Comparison of ENCODE assay signal across 11 mouse cellular contexts in the genomic region with DNA sequence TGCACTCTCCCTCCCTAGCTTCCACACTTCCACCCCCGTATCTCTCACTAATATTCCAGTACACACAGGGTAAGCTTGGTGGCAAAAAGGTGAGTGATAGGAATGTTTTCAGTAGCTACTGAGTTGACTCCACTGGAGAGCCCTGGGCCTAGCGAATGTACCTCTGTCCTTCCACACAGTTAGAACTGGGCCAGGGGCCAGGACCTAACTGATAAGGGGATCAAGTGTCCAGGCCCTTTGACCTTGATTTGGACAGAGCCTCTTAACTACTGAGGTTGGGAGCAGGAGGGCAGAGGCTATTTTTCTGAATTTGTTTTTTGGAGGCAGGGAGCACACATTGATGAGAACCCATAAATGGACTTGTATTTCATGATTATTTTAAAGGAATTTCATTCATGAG. TPM values are rescaled to one million over a fixed set of nuclear protein-coding genes. Genes with fewer than 3 reads are reported as not detected.
DNase-seq lines count a peak whose midpoint lies in the region; ATAC-seq and TF ChIP-seq lines count a peak whose summit lies in the region.
"Had no signal": no experiment of that assay in that cellular context is flagged by ENCODE, and none has a peak within 500 bp of the region (broad histone marks: within the 10 kb centered on the region; RNA-seq: fewer than 3 reads in every experiment).

No protein-coding gene starts in this region.

- no peak overlapping the region for H3K27ac ChIP-seq in kidney, embryonic 14.5 days (ENCODE audit: low read depth, low read length)
- no peak overlapping the region for H3K27ac ChIP-seq in midbrain, postnatal 0 days (ENCODE audit: low read depth, low read length)
- no peak overlapping the region for H3K27ac ChIP-seq in embryonic facial prominence, embryonic 10.5 days (replicated peaks)
- H3K27ac ChIP-seq: neural tube, embryonic 15.5 days had no signal

- TF ChIP-seq CTCF in midbrain, postnatal 0 days (IDR thresholded peaks at IDR 0.05), result no peak

- no peak overlapping the region for H3K4me3 ChIP-seq in kidney, embryonic 14.5 days (ENCODE audit: low read length)
- H3K4me3 ChIP-seq in midbrain, postnatal 0 days (ENCODE audit: low read depth, low read length), result no peak overlapping the region
- no peak overlapping the region for H3K4me3 ChIP-seq in embryonic facial prominence, embryonic 10.5 days
- H3K4me3 ChIP-seq: hindbrain, embryonic 15.5 days; layer of hippocampus, adult 2 months had no signal

- ATAC-seq in kidney, embryonic 14.5 days (ENCODE audit: low FRiP score, low TSS enrichment), result no peak
- no peak for ATAC-seq in midbrain, postnatal 0 days (ENCODE audit: low FRiP score)

- H3K4me2 ChIP-seq in kidney, embryonic 14.5 days (replicated peaks; ENCODE audit: low read depth, low read length), result no peak overlapping the region
- no peak overlapping the region for H3K4me2 ChIP-seq in midbrain, postnatal 0 days (ENCODE audit: low read depth, low read length, poor library complexity, severe bottlenecking)

- 83% methylated on average over 2 of the region's 2 CpGs for WGBS in kidney, embryonic 14.5 days
- WGBS in midbrain, postnatal 0 days, result 92% methylated on average over 2 of the region's 2 CpGs
- WGBS in embryonic facial prominence, embryonic 10.5 days, result 78% methylated on average over 2 of the region's 2 CpGs

- no peak overlapping the region for H3K9ac ChIP-seq in kidney, embryonic 14.5 days (ENCODE audit: low read depth, low read length)
- H3K9ac ChIP-seq in midbrain, postnatal 0 days (replicated peaks; ENCODE audit: low read length, poor library complexity, severe bottlenecking), result no peak overlapping the region
- H3K9ac ChIP-seq: hindbrain, embryonic 15.5 days; neural tube, embryonic 15.5 days; stomach, embryonic 15.5 days had no signal

- DNase-seq in kidney, adult 18-20 months, result peak; percentile 57
- peak; percentile 78 for DNase-seq in adrenal gland, postnatal 14 days
- peak; percentile 61 to 75 for DNase-seq in kidney, postnatal 36 days
- DNase-seq in lung, postnatal 36 days, result peak; percentile 64
- DNase-seq in midbrain, postnatal 0 days (ENCODE audit: low spot score), result no peak
- no peak for DNase-seq in embryonic facial prominence, embryonic 10.5 days (ENCODE audit: low spot score)

- H3K27me3 ChIP-seq in kidney, embryonic 14.5 days (ENCODE audit: control insufficient read depth, insufficient read depth, low read length), result no peaks in the 10 kb centered on the region
- no peaks in the 10 kb centered on the region for H3K27me3 ChIP-seq in midbrain, postnatal 0 days (ENCODE audit: insufficient read depth, low read length)
- no peaks in the 10 kb centered on the region for H3K27me3 ChIP-seq in embryonic facial prominence, embryonic 10.5 days (replicated peaks; ENCODE audit: low read depth, poor library complexity, severe bottlenecking)
- H3K27me3 ChIP-seq: hindbrain, embryonic 15.5 days; neural tube, embryonic 15.5 days; stomach, embryonic 15.5 days had no signal

- H3K4me1 ChIP-seq in kidney, embryonic 14.5 days (ENCODE audit: control insufficient read depth, insufficient read depth, low read length), result 0 out of 2 replicates have a peak, but pooled peaks cover 5% of the 10 kb centered on the region
- H3K4me1 ChIP-seq in midbrain, postnatal 0 days (ENCODE audit: insufficient read depth, low read length), result peaks cover 6% of the 10 kb centered on the region
- H3K4me1 ChIP-seq in embryonic facial prominence, embryonic 10.5 days, result peaks cover 29% of the 10 kb centered on the region

- H3K9me3 ChIP-seq in kidney, embryonic 14.5 days (ENCODE audit: control insufficient read depth, low read length), result no peaks in the 10 kb centered on the region
- no peaks in the 10 kb centered on the region for H3K9me3 ChIP-seq in midbrain, postnatal 0 days (ENCODE audit: low read length)
- H3K9me3 ChIP-seq in embryonic facial prominence, embryonic 10.5 days, result no peaks in the 10 kb centered on the region
- H3K9me3 ChIP-seq: hindbrain, embryonic 15.5 days; neural tube, embryonic 15.5 days; stomach, embryonic 15.5 days had no signal

- H3K36me3 ChIP-seq in kidney, embryonic 14.5 days (ENCODE audit: control insufficient read depth, insufficient read depth, low read length), result peaks cover 14% of the 10 kb centered on the region; the same call in 1 of the 2 replicates
- H3K36me3 ChIP-seq in midbrain, postnatal 0 days (ENCODE audit: insufficient read depth, low read length), result peaks cover 15% of the 10 kb centered on the region; the same call in 1 of the 2 replicates
- H3K36me3 ChIP-seq in embryonic facial prominence, embryonic 10.5 days (replicated peaks), result peaks cover 17% of the 10 kb centered on the region

RNA-seq across cellular contexts. Expression of a gene that starts 1.1 kb away (rescaled TPM):
- 3.5 and 5.7 TPM in 2 replicates for polyA plus RNA-seq in kidney, embryonic 14.5 days (2014; fragmentation: Nextera tagmentation; extraction: Ambion mirVana)
- total RNA-seq in adrenal gland, postnatal 14 days (2021), result 80.2 and 1,683 TPM in 2 replicates
- 3.7 TPM in 1 of 2 replicates, not detected in the other for total RNA-seq in midbrain, postnatal 0 days (2014; rRNA removed)
- polyA plus RNA-seq in midbrain, postnatal 0 days (2015; fragmentation: Nextera tagmentation; extraction: Ambion mirVana), result 5.2 and 7.2 TPM in 2 replicates
- 2.7 and 3.1 TPM in 2 replicates for polyA plus RNA-seq in embryonic facial prominence, embryonic 10.5 days (2016; fragmentation: Nextera tagmentation; extraction: Ambion mirVana)

RNA-seq across cellular contexts. Expression of a gene that starts 1.5 kb away (rescaled TPM):
- 31.3 and 36.4 TPM in 2 replicates for polyA plus RNA-seq in kidney, embryonic 14.5 days (2014; fragmentation: Nextera tagmentation; extraction: Ambion mirVana)
- total RNA-seq in adrenal gland, postnatal 14 days (2021), result 52.7 and 58.6 TPM in 2 replicates
- total RNA-seq in midbrain, postnatal 0 days (2014; rRNA removed), result 49.8 and 57.6 TPM in 2 replicates
- polyA plus RNA-seq in midbrain, postnatal 0 days (2015; fragmentation: Nextera tagmentation; extraction: Ambion mirVana), result 33.9 and 44.6 TPM in 2 replicates
- polyA plus RNA-seq in embryonic facial prominence, embryonic 10.5 days (2016; fragmentation: Nextera tagmentation; extraction: Ambion mirVana), result 32.4 and 33.3 TPM in 2 replicates

RNA-seq across cellular contexts. Expression of a gene that starts 10.0 kb away (rescaled TPM):
- 0.24 and 0.27 TPM in 2 replicates for polyA plus RNA-seq in kidney, embryonic 14.5 days (2014; fragmentation: Nextera tagmentation; extraction: Ambion mirVana)
- 0.83 and 12.4 TPM in 2 replicates for total RNA-seq in adrenal gland, postnatal 14 days (2021)
- 0.11 TPM in 1 of 2 replicates, not detected in the other for total RNA-seq in midbrain, postnatal 0 days (2014; rRNA removed)
- 0.19 and 0.23 TPM in 2 replicates for polyA plus RNA-seq in midbrain, postnatal 0 days (2015; fragmentation: Nextera tagmentation; extraction: Ambion mirVana)
- 0.21 TPM in 2 replicates for polyA plus RNA-seq in embryonic facial prominence, embryonic 10.5 days (2016; fragmentation: Nextera tagmentation; extraction: Ambion mirVana)

RNA-seq across cellular contexts. Expression of a gene that starts 10.4 kb away (rescaled TPM):
- polyA plus RNA-seq in kidney, embryonic 14.5 days (2014; fragmentation: Nextera tagmentation; extraction: Ambion mirVana), result 30.7 and 32.1 TPM in 2 replicates
- total RNA-seq in adrenal gland, postnatal 14 days (2021), result 13.4 and 18.8 TPM in 2 replicates
- total RNA-seq in midbrain, postnatal 0 days (2014; rRNA removed), result 21.3 and 25.9 TPM in 2 replicates
- 30.5 and 31.1 TPM in 2 replicates for polyA plus RNA-seq in midbrain, postnatal 0 days (2015; fragmentation: Nextera tagmentation; extraction: Ambion mirVana)
- 12.4 and 16.5 TPM in 2 replicates for polyA plus RNA-seq in embryonic facial prominence, embryonic 10.5 days (2016; fragmentation: Nextera tagmentation; extraction: Ambion mirVana)

RNA-seq across cellular contexts. Expression of a gene that starts 26.4 kb away (rescaled TPM):
- 4.1 and 6.9 TPM in 2 replicates for polyA plus RNA-seq in kidney, embryonic 14.5 days (2014; fragmentation: Nextera tagmentation; extraction: Ambion mirVana)
- total RNA-seq in adrenal gland, postnatal 14 days (2021), result 3.1 and 3.4 TPM in 2 replicates
- total RNA-seq in midbrain, postnatal 0 days (2014; rRNA removed), result 5.2 and 8.2 TPM in 2 replicates
- 3.4 and 4.2 TPM in 2 replicates for polyA plus RNA-seq in midbrain, postnatal 0 days (2015; fragmentation: Nextera tagmentation; extraction: Ambion mirVana)
- polyA plus RNA-seq in embryonic facial prominence, embryonic 10.5 days (2016; fragmentation: Nextera tagmentation; extraction: Ambion mirVana), result 11.8 and 12.7 TPM in 2 replicates

Comparison
In these comparisons a context has a peak if more than half of its experiments do, and no peak if none do; other contexts are left out.
1. DNase-seq: peak in kidney, adult 18-20 months (single experiment), adrenal gland, postnatal 14 days (single experiment), kidney, postnatal 36 days (2 of 2) and lung, postnatal 36 days (single experiment); none in midbrain, postnatal 0 days (single experiment) and embryonic facial prominence, embryonic 10.5 days (single experiment).